Mouse (Mus musculus): ENCODE measurements at regions not wholly inside any gene's neighbourhood (a gene's known extent, or its start where the extent isn't known, plus 50 kb on each side); places are given as distances from the start of the nearest gene placed in this dataset.
A peak's percentile ranks its signal among the peaks of the same experiment; 100 is the strongest.

GRCm38 (mm10) chr5:80766591-80766990 is 253.3 kb upstream of the Adgrl3 start:
- no peak for ATAC-seq (ENCODE audit: poor library complexity, severe bottlenecking)

DNA sequence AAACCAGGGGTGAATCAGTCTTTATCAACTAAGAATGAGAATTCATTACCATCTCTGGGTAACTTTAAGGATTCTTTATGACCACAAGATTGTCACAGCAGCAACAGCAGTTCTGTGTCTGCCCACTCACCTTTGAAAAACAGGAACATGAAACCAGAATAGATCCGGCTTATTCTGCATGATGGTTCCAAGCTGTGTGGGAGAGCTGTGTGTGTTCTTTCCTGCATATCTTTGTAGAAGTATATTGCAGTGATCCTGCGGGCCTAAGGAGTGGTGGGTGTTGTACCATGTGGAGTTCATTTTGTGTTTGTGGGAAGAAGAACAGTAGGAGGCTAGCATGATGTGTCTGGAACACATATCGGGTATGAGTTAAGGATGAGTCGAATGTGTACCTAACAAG is 236.0 kb upstream of the Adgrl3 start:
- ATAC-seq (ENCODE audit: poor library complexity, severe bottlenecking) = no peak

- ATAC-seq (ENCODE audit: poor library complexity, severe bottlenecking) = no peak
These were observed 235.2 kb upstream of the Adgrl3 start for GRCm38 (mm10) chr5:80784746-80785145.

DNA sequence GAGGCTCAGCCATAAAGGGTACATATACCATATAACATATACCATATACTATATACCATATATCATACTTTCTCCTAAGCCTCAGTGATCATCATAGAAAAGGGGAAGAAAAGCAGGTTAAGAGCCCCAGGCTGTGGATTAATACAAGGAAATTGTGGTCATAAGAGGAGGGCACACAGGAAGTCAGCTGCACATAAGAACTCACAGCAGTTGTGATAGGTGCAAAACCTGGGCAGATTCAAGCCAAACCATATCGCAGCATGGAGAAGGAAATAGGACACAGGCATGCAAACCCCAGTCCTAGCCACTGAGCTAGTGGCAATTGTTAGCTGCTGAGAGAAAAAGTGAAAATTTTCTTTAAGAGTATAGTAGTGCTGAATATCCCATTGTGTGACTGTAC is 228.3 kb upstream of the Adgrl3 start:
- ATAC-seq (ENCODE audit: poor library complexity, severe bottlenecking) = no peak

- no peak for ATAC-seq (ENCODE audit: poor library complexity, severe bottlenecking)
These were observed 220.2 kb upstream of the Adgrl3 start for GRCm38 (mm10) chr5:80799777-80800176.

DNA sequence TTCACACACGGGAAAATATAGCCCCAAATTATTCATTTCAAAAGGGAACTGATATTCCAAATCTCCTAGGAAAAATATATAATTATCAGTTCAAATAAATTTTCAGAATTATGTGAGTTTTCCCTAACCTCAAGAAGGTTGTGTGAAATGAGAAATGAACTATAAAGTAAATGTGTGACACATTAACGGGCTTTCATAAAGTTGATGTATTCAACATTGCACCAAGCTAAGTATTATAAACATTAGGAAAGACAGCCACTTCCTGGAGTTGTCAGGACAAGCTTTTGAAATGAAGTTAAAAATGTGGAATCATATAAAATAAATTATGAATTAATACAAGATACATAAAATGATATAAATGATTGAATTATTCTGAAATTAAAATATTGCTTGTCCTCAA is 207.0 kb upstream of the Adgrl3 start:
- no peak for ATAC-seq (ENCODE audit: poor library complexity, severe bottlenecking)

DNA sequence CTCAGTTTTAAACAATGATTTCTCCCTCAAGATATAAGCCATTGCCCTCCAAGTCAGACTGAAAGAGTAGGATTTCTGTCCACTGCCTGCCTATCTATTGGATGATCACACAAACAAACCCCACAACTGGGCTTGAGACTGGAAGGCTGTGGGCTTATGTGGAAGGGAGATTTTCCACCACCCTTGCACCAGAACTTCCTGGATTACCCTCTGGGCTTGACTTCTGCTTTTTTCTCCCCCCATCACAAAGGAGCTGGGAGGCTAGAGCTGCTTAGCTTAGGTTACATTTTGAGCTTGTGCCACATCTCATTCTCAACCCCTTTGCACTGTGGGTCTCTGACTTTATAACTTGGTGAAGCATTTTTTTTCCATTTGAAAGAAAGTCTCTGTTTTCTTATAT is 200.7 kb upstream of the Adgrl3 start:
- peak; percentile 24; the same call in 1 of the 2 replicates for ATAC-seq (ENCODE audit: poor library complexity, severe bottlenecking)

DNA sequence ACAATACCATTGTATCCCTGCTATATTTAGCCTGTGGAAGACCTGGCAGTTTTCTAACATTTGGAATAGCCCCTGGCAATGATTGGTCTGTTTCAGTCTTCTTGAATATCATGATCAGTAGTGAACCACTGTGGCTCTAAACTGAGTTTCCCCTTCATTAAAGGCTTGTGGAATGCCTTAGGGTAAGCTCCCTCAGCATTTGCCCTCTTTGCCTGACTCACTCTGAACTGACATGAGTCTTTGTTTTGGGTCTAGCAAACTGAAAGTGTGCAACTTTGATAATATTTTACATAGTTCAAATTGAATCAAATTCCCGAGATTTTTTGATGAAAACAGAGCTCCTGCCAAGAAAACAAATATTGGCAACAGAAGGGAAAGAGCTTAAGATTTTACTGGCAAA is 177.4 kb upstream of the Adgrl3 start:
- no peak for ATAC-seq (ENCODE audit: poor library complexity, severe bottlenecking)

DNA sequence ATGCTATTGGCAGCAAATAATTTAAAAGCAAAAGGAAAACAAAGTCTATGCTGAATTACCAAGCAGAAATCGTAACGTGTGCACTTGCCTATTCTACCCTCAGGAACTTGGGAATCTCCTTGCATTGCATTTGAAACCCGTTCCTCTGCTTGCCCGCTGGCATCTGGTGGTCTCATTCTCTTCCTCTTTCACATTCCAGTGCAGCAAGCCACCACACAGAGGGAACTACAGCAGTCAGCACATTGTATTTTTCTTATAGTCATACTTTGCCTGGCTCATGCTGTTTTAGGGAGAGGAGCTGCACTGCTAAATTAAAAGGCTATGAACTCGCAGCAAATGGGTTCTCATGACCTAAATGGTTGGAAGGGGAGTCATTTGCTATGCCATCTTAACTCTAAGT is 164.9 kb upstream of the Adgrl3 start:
- peak; percentile 67 for ATAC-seq (ENCODE audit: poor library complexity, severe bottlenecking)

DNA sequence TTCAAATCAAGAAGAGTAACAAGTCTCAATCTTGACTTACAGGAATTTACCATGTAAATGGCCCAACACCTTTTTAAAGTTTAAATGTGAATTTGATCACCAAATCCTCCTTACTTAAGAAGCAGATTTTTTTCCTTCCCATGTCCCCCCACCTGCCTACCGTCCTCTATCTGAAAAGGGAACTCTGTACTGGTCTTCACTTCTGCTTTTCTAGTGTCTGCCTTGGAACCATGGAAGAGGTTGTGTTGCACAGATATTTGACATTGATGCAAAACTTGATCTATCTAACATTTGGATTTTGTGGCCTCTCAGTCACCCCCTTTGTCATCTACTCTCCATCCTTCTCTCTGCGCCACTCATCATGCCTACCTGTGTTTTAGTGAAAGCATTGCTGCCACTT is 143.3 kb upstream of the Adgrl3 start:
- ATAC-seq (ENCODE audit: poor library complexity, severe bottlenecking) = peak; percentile 66

DNA sequence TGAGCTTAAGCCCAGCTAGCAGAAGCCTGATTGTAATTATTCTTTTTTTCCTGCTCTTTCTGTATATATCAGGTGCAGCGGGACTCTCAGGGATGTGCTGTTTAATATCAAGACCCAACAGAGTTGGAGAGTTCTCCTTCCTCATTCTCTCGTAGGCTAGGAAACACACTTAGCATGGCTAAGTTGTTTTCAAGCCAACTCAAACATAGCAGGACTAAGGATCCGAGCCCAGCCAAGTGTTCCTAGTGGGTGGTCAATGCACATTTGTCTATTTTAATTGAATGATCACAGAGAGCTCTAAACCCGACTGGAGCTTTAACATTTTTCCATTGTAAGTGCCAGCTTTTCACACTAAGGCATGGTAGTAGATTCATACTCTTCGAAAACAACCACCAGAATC is 121.7 kb upstream of the Adgrl3 start:
- ATAC-seq (ENCODE audit: poor library complexity, severe bottlenecking) = no peak

GRCm38 (mm10) chr5:80908771-80909170 is 111.2 kb upstream of the Adgrl3 start:
- no peak for ATAC-seq (ENCODE audit: poor library complexity, severe bottlenecking)

DNA sequence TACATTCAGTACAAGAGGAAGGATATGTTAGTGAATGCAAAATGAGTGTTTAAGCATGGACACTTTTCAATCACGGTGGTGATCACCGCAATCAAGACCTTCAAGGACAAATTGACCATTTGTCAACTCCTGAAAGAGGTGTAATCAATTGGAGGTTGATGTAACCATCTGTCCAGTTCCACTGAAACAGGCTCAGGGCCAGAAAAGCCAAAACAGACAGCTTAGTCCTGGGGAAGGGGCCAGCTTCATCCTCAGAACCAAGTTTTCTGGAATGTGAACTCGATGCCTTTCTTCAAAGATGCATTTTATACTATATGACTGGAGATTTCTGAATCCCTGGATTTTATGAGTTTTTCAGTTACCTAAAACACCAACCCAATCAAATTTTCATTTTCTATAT is 81.1 kb upstream of the Adgrl3 start:
- ATAC-seq (ENCODE audit: poor library complexity, severe bottlenecking) = no peak

DNA sequence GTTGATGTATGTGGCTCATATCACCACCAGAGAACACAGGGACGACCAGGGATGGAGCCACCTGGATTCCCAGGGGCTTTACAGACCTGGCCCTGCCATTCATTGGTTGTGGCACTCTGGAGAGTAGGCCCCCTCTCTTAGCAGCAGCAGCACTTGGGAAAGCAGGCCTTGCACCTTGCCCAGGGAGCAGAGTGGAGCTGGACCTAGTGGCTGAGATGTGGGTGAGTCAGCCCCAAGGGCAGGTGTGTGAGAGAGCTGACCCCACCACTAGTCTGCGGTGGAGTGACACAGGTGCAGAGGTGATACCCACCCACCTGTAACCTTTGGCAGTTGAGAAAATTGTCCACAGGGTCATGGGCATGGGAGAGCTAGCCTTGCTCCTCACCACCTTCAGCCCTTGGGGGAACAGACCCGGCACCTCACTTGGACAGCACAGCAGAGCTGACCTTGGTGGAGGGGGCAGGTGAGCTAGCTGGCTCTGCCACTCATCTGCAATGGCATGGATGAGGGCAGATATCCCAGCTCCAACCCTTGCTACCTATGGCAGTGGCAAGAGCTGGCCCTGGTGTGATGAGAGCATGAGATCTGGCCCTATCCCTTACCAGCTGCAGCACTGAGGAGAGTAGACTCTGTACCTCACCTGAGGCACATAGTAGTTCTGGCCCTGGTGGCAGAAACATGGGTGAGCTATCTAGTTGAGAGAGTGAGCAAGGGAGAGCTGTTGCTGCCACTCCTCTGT is 67.9 kb upstream of the Adgrl3 start:
- ATAC-seq (ENCODE audit: poor library complexity, severe bottlenecking) = 0 out of 2 replicates have a peak, but pooled peaks have one; percentile 25

- no peak for ATAC-seq (ENCODE audit: poor library complexity, severe bottlenecking)
These were observed 67.2 kb upstream of the Adgrl3 start for GRCm38 (mm10) chr5:80952600-80953218.
